Mouse (Mus musculus) midbrain, embryonic 11.5 days (tissue): ENCODE measurements around the gene Pgls. TPM values are rescaled to one million over a fixed set of nuclear protein-coding genes. Genes with fewer than 3 reads are reported as not detected.

Source experiments
- ATAC-seq: fragments of 200-750 bp; cut with Nextera tagmentation; 2 replicates; pipeline ENCODE4 v1.8.0; 2017; ENCODE audit warnings: moderate TSS enrichment, moderate library complexity; ENCODE audit not compliant: low FRiP score
- DNase-seq: peaks from one replicate; pipeline ENCODE4 v3.0.0; 2015; ENCODE audit warnings: low spot score; ENCODE audit errors: missing footprints
- H3K27ac ChIP-seq: fragments of 300-500 bp; sonication (generic); 2 replicates; pipeline ENCODE4 v1.5.1; 2014; ENCODE audit warnings: low read depth, low read length
- H3K27me3 ChIP-seq: fragments of 300-500 bp; sonication (generic); 2 replicates; pipeline ENCODE4 v1.6.1; 2014; ENCODE audit warnings: mild to moderate bottlenecking, low read length, moderate library complexity, mixed read lengths; ENCODE audit not compliant: control insufficient read depth, insufficient read depth
- H3K36me3 ChIP-seq: fragments of 300-500 bp; sonication (generic); 2 replicates; pipeline ENCODE4 v1.6.1; 2014; ENCODE audit warnings: mild to moderate bottlenecking, low read length, moderate library complexity, mixed read lengths; ENCODE audit not compliant: control insufficient read depth, insufficient read depth
- H3K4me1 ChIP-seq: fragments of 300-500 bp; sonication (generic); 2 replicates; pipeline ENCODE4 v1.6.1; 2014; ENCODE audit warnings: low read length; ENCODE audit not compliant: control insufficient read depth, insufficient read depth
- H3K4me2 ChIP-seq: fragments of 300-500 bp; sonication (generic); 2 replicates; pipeline ENCODE4 v1.6.1; 2014; ENCODE audit warnings: mild to moderate bottlenecking, moderate library complexity
- H3K4me3 ChIP-seq: fragments of 300-500 bp; sonication (generic); 2 replicates; pipeline ENCODE4 v1.5.1; 2014; ENCODE audit warnings: low read depth, low read length
- H3K9ac ChIP-seq: fragments of 300-500 bp; sonication (generic); 2 replicates; pipeline ENCODE4 v1.6.1; 2014; ENCODE audit warnings: low read length
- H3K9me3 ChIP-seq: fragments of 300-500 bp; sonication (generic); 2 replicates; pipeline ENCODE4 v1.6.1; 2016; ENCODE audit warnings: low read length; ENCODE audit not compliant: control insufficient read depth
- WGBS: fragments of 180-500 bp; shearing (Covaris S2); extraction: QIAGEN DNeasy Blood & Tissue Kit; methylation state at CpG from one replicate; pipeline ENCODE4 v1.1.7; 2014; 5-methylcytosine and 5-hydroxymethylcytosine counted together
- polyA plus RNA-seq: library from polyadenylated mRNA; unstranded; fragments of >200 nt; fragmentation: Nextera tagmentation; extraction: Ambion mirVana; gene quantifications from 2 replicates; pipeline ENCODE4 v1.2.1, GENCODE M21; 2014

Pgls gene
- polyA plus RNA-seq, 1 experiment from 2014 or later, result 234 TPM

DNA sequence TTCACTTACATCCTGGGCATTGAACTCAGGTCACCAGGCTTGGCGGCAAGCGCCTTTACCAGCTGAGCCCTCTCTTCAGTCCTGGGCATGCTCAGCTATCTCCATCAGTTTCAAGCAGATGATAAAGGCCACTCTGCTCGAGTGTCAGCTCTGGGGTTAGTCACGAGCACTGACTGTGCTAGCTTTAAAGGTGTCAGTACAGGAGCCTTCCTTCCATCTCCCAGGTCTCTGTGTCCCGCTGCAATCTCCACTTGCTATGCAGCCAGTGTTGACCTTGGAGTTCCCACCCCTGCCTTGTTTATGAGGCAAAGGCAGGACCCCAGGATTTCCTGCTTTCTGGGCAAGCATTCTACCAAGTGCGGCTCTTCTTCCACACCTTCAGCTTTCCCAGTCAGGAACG, 24.4 kb upstream of the Pgls start:
- 74% methylated on average over 7 of the region's 7 CpGs for WGBS
- Histone ChIP-seq H3K36me3 (no peaks in the 10 kb centered on the region), H3K27ac (no peak overlapping the region), H3K27me3 (peaks cover 10% of the 10 kb centered on the region), H3K4me1 (peaks cover 6% of the 10 kb centered on the region), H3K4me2 (no peak overlapping the region), H3K9ac (no peak overlapping the region), H3K9me3 (peaks cover 5% of the 10 kb centered on the region), H3K4me3 (no peak overlapping the region)
- ATAC-seq (no peak), DNase-seq (no peak)

DNA sequence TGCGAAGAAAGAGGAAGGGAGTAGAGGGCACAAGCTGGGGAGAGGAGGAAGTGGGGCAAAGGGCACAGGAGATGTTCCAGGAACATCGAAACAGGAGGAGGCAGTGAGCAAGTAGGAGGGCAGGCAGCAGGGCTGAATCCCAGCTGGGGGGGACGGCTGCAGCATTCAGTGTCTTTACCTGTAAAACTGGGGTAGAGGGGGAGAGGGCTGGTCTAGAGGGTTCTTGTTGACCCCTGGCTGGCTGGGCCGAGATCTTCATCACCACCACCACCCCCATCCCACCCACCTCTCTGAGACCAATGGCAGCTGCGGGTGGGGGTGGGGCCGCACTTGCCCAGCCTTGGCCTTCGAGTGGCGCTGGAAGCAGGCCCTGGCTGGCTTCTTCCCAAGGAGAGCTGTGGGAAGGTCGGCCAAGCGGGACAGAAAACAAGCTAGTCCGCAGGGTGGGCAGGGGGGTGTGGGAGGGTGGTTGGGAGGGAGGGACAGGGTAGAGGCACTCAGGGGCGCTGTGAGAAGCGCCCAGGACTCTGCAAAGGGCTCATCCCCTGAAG, 23.5 kb upstream of the Pgls start, which contains the start of gene Slc27a1:
TSS of gene Slc27a1 (plus strand) at position 496 of the 551 bp plus-strand sequence.
- 0 out of 2 replicates have a peak, but pooled peaks cover 3% of the 10 kb centered on the region for H3K27me3 ChIP-seq
- WGBS, result 12% methylated on average over 13 of the region's 13 CpGs

GRCm38 (mm10) chr8:71568941-71569340, 23.0 kb upstream of the Pgls start:
- no peak overlapping the region for H3K27ac ChIP-seq
- WGBS, result 10% methylated on average over 6 of the region's 6 CpGs

More for the DNA sequence above, 23.5 kb upstream of the Pgls start, which contains the start of gene Slc27a1:
- Histone ChIP-seq H3K4me1 (peaks cover 6% of the 10 kb centered on the region), H3K4me2 (peak within 1 kb of the TSS; percentile 90), H3K27ac (no peak within 1 kb of the TSS), H3K4me3 (peak within 1 kb of the TSS; percentile 45), H3K9me3 (peaks cover 5% of the 10 kb centered on the region), H3K36me3 (no peaks in the 10 kb centered on the region), H3K9ac (peak within 1 kb of the TSS; percentile 29)
- ATAC-seq, result no peak
- DNase-seq, result peak; percentile 86

GRCm38 (mm10) chr8:71569366-71570290, 22.3 kb upstream of the Pgls start:
- Histone ChIP-seq H3K4me2 (peak overlapping the region; percentile 90), H3K36me3 (no peaks in the 10 kb centered on the region), H3K27ac (0 out of 2 replicates have a peak overlapping the region, but pooled peaks have one; percentile 4), H3K27me3 (0 out of 2 replicates have a peak, but pooled peaks cover 3% of the 10 kb centered on the region), H3K9me3 (no peaks in the 10 kb centered on the region), H3K9ac (peak overlapping the region; percentile 29), H3K4me1 (peaks cover 6% of the 10 kb centered on the region), H3K4me3 (peak overlapping the region; percentile 45)
- WGBS, result under 1% methylated on average over 51 of the region's 51 CpGs
- peak; percentile 85 for ATAC-seq
- peak; percentile 97 for DNase-seq

More at GRCm38 (mm10) chr8:71568941-71569340, 23.0 kb upstream of the Pgls start:
- Histone ChIP-seq H3K4me2 (peak overlapping the region; percentile 90), H3K36me3 (no peaks in the 10 kb centered on the region), H3K4me3 (peak overlapping the region; percentile 45), H3K27me3 (0 out of 2 replicates have a peak, but pooled peaks cover 3% of the 10 kb centered on the region), H3K9ac (no peak overlapping the region), H3K9me3 (peaks cover 5% of the 10 kb centered on the region), H3K4me1 (peaks cover 6% of the 10 kb centered on the region)
- no peak for DNase-seq
- no peak for ATAC-seq

DNA sequence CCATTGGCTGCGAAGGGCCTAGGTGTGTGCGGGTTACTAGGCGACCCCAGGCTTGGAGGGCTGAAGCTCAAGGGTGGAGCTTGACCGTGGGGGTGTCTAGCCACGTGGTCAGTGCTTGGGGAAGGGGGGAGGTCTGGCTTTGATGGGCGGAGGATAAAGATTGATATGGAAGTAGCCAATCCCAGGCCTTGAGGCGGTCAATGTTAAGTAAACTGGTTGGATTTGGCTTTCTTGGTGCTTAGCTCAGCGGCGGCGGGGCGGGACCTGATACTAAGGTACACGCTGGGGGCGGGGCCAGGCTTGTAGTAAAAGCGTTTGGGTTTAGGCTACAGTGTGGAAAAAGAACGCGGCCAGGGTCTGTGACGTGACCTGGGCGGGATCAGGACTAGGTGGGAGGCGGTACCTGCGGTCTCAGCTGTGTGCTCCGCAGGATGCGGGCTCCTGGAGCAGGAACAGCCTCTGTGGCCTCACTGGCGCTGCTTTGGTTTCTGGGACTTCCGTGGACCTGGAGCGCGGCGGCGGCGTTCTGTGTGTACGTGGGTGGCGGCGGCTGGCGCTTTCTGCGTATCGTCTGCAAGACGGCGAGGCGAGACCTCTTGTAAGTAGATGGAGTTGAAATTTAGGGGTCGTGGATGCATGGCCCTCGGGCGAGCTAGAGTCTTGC, 21.6 kb upstream of the Pgls start:
- peak overlapping the region; percentile 45 for H3K4me3 ChIP-seq
- ATAC-seq, result peak; percentile 89

DNA sequence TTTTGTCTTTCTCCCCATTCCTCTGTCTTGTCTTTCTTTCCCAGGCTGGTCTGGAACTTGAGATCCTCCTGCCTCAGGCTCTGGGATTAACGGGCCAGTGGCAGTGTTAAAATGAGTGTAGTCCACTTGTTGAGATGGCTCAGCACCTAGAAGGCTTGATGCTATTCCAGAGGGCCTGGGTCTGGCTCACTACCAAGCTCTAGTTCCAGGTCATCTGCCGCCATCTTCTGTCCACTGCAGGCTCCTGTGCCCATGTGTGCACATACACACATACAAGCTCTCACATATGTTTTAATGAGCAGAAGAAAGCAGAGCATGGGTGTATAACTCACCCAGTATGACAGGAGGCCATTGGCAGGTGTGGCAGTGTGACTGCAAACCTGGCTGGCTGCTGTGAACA, 19.9 kb upstream of the Pgls start:
- Histone ChIP-seq H3K9ac (no peak overlapping the region), H3K4me3 (no peak overlapping the region), H3K27ac (no peak overlapping the region), H3K9me3 (no peaks in the 10 kb centered on the region), H3K27me3 (0 out of 2 replicates have a peak, but pooled peaks cover 3% of the 10 kb centered on the region), H3K36me3 (no peaks in the 10 kb centered on the region), H3K4me1 (peaks cover 6% of the 10 kb centered on the region), H3K4me2 (no peak overlapping the region)
- DNase-seq, result no peak
- 85% methylated on average over 2 of the region's 2 CpGs for WGBS
- ATAC-seq, result no peak

More for the DNA sequence above, 21.6 kb upstream of the Pgls start:
- Histone ChIP-seq H3K27me3 (0 out of 2 replicates have a peak, but pooled peaks cover 3% of the 10 kb centered on the region), H3K9ac (peak overlapping the region; percentile 64), H3K27ac (0 out of 2 replicates have a peak overlapping the region, but pooled peaks have one; percentile 4), H3K4me2 (peak overlapping the region; percentile 90), H3K9me3 (no peaks in the 10 kb centered on the region), H3K36me3 (no peaks in the 10 kb centered on the region), H3K4me1 (peaks cover 6% of the 10 kb centered on the region)
- under 1% methylated on average over 41 of the region's 41 CpGs for WGBS
- peak; percentile 98 for DNase-seq

GRCm38 (mm10) chr8:71572847-71573633, 18.9 kb upstream of the Pgls start:
- no peak for ATAC-seq
- DNase-seq, result no peak
- no peak overlapping the region for H3K4me2 ChIP-seq
- H3K9ac ChIP-seq, result no peak overlapping the region
- 82% methylated on average over 9 of the region's 9 CpGs for WGBS
- H3K9me3 ChIP-seq, result no peaks in the 10 kb centered on the region
- H3K27me3 ChIP-seq, result 0 out of 2 replicates have a peak, but pooled peaks cover 3% of the 10 kb centered on the region
- no peak overlapping the region for H3K27ac ChIP-seq
- H3K4me3 ChIP-seq, result no peak overlapping the region
- peaks cover 6% of the 10 kb centered on the region for H3K4me1 ChIP-seq
- H3K36me3 ChIP-seq, result no peaks in the 10 kb centered on the region

DNA sequence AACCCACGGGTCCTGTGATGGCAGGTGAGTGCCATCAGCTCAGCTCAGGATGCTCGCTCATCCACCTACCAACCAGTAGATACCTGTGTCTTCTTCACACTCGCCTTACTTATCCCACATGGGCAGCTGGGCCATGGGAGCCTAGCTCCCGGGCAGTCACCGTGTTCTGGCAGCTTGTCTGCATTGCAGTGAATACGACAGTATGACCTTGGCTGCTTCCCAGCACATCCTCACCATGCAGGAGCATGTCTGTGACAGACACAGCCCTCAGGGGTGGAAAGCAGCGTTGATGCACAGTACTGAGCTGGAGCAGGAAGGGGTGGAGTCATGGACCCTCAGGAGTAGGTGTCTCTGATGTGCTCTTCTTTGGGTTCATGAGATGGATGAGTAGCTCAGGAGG, 17.6 kb upstream of the Pgls start:
- Histone ChIP-seq H3K27me3 (no peaks in the 10 kb centered on the region), H3K9ac (no peak overlapping the region), H3K27ac (no peak overlapping the region), H3K4me1 (peaks cover 6% of the 10 kb centered on the region), H3K4me2 (no peak overlapping the region), H3K36me3 (no peaks in the 10 kb centered on the region), H3K9me3 (no peaks in the 10 kb centered on the region), H3K4me3 (no peak overlapping the region)
- no peak for DNase-seq
- no peak for ATAC-seq
- WGBS, result 83% methylated on average over 7 of the region's 7 CpGs
